Mouse (Mus musculus) thymus, postnatal 14 days (tissue): ENCODE results near the gene Cenpq.
A peak's percentile ranks its signal among the peaks of the same experiment; 100 is the strongest.

Source experiments
- DNase-seq: peaks from one replicate; pipeline ENCODE4 v3.0.0; 2021

Cenpq gene

DNA sequence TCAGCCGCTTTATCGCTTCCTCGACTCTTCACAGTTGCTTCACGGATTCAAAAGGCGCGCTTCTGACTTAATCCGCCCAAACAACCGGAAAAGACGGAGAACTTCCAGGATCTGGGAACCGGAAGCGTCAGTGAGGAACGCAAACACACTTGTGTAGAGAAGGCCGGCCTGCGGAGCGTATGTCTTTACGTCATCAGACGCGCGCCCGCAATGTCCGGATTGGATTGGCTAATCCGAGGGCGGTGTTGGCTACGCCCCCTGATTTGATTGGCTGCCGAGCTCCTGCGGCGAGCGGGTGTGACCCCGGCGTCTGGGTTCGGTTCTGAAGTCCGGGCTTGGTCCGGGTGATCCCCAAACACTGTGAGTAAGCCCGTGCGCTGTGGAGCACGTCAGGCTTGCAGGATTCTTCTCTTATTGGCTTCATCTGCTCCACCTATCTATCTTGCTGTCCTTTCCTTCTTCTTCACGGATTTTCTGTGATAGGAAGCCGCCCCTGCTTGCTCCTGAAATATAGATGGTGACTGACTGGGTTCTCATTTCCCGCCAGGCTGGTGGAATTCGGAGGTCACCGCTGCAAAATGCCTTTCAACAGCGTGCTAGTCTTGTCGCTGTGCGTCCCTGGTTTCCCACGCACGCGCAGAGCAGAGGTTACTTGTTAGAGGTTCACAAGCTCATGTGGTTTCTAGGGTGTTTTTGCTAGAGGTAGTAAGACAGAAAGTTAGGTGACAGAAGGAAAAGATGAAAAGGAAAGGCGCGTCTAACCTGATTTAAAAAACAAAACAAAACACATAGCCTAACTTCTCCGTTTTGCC is at the start of gene Cenpq, which contains the start of gene Mut:
Gene Cenpq, minus strand, starts transcription at position 628 of the 812 bp plus-strand sequence.
Gene Mut, plus strand, starts transcription at position 266 of the 812 bp plus-strand sequence.
- peak; percentile 96 for DNase-seq

DNA sequence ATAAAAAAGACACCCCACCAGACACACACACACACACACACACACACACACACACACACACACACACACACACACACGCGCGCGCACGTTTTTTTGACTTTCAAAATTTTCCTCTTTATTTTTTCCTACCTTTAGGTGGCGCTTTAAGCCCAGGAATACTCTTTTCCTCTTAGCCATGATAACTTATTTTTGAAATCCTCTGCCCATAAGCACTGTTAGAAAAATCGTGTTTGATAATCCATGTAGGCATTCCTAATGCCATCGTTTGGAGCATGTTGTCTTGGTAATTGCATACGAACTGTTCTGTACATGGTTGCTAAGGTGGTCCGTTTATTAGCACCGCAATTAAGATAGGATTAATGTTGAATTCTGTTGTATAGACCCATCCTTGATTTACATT is 43.1 kb upstream of the Cenpq start:
- no peak for DNase-seq

DNA sequence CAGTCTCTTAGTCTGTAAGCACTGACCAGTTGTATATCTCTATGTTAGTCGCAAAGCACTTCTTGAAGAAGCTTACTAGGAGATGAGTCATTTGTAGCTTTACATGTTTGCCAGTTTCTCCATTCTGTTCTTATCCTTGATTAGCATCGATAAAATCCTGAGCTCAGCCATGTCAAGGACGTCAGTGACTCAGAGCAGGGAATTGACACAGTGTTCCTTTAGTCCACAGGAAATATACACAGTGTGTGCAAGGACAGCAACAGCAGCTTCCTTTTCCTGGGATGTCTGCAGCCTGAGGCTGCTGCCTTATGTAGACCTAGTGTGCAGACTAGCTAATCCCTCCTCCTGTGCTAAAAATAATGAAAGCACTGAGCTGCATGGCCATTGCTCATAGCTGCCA is 13.7 kb upstream of the Cenpq start:
- DNase-seq, result no peak

DNA sequence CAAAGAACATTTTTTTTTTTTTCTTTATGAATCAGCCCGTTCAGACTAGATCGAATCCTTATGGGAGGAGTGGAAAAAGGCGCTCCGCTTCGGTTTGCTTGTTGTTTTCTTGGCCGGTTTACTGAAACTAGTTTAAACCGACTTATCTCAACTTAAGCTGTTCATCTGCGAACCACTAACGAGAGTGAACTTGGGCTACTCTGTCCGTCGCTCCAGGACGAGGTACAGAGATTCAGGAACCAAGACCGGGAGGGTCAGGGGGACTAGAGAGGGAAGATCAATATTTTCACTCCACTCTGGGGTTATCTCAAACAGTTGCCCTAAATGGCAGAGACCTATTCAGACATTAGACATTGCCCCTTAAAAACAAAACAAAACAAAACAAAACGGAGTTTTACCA is 862 bp downstream of the Cenpq start:
- DNase-seq, result no peak

DNA sequence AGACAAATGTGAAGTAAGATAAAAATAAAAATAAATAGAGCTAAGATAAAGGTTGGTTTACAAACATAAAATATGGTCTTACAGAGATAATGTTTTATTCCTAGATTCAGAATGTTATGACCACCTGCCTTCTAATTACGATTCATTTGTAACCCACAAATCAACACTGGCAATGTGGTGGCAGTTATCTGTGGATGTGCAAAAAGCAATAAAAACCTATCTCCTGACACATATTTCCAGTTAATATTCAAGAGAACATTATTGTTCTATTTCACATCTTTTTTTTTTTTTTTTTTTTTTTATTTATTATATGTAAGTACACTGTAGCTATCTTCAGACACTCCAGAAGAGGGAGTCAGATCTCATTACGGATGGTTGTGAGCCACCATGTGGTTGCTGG is 19.3 kb downstream of the Cenpq start:
- DNase-seq, result no peak

DNA sequence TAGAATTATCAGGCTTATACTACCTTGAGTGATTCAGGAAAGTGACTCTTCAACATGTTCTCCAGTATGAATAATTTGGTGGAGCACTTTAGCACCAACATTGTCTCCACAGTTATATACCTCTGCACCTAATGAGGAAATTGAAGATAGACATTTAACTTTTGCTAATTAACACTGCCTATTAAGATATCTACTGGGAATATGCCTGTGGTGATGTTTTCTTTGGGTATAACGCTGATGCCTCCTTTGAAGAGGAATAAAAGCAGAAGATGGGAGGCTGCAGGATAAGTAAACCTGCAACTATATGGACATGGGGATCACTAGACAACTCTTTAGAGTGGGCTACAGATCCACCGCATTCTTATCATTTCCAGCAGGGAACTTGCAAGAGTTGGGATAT is 20.6 kb downstream of the Cenpq start, which contains the start of gene Glyatl3:
Gene Glyatl3, minus strand, starts transcription at position 101 of the 400 bp plus-strand sequence.
- DNase-seq, result no peak

DNA sequence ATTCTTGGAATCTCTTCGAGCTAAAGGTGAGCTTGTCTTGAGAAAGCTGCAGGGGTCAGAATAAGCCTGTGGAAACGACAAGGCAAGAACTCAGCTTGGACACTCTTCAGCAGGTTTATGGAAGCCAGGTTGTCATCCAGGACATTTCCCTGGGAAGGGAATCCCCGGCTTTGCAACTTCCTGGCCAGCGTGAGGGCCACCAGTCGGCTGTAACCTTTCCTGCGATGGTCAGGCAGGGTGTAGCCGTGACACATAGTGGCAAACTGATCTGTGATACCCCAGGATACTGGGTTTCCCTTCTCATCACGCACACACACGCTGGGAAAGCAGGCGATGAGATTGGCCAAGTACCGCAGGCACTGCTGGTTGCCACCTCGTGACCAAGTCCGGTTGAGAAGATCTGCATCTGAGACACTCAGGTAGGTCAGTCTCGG is 30.1 kb downstream of the Cenpq start:
- no peak for DNase-seq

GRCm38 (mm10) chr17:40904056-40904597 is 30.7 kb downstream of the Cenpq start:
- DNase-seq, result no peak

DNA sequence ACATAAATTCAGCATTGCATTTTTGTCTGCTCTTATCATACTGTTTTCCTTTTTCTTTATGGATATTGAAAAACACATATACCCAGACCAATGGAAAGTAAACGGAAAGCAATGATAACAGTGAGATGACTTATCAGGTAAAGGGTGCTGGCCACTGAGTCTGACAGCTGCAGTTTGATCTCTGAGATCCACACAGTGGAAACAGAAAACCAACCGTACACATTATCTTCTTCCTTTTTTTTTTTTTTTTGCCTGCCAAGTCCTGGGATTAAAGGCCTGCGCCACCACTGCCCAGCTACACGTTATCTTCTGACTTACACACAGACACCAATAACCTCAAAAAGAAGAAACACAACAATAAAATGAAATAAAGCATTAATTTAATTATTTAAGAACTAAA is 31.5 kb downstream of the Cenpq start:
- no peak for DNase-seq

DNA sequence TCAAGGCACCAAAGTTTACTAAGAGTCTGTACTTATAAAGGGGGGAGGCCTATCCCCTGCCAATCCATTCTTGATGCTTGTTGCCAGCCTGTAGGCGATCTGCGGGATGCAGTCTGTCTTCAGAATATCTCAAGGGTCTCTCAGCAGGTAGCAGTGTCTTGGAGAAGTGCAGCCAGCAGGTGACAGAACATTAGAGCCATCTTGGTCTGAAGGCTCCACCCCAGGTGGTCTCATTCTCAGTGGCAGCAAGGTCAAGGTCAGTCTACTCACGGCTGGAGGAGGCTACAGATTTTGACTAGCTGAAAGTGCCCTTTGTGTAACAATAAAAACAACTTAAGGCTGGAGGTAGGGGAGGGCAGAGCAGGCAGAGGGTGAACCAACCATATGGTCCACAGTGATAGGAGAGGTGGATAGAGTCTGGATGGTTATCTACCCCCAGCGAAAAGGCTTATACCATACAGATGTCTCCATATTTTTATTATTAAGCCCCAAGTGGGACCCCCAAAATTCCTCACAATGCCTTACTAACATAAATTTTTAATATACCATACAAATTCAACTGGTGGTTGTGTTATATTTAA is 35.0 kb downstream of the Cenpq start:
- no peak for DNase-seq

- no peak for DNase-seq
These were observed 38.0 kb downstream of the Cenpq start for GRCm38 (mm10) chr17:40896863-40897262.

DNA sequence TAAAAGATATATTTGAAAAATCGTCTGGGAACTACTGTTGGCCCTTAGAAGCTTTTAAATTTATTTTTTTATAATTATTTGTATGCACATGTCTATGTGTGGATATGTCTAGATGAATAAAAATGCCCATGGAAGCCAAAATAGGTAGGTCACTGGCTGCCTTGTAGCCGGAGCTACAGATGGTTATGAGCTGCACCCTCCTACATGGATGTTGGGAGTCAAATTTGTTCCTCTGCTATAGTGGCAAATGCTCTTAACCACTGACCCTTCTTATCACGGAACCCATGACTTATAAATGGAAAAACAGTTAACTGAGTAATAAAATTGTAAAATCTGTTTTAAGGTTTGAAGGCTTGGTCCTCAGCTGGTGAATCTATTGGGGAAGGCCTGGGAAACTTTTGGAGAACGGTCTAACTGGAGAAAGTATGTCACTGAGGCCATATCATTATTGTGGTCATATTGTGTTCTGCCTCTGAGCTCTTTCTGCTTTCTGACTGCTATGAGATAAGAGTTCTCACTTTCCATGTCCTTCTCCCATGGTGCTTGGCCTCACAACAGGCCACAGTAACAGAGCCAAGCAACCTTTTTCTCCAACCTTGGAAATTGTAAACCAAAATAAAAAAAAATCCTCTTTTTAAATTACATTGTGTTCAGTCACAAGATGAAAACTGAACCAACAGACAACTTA is 46.9 kb downstream of the Cenpq start:
- no peak for DNase-seq

- no peak for DNase-seq
These were observed 49.7 kb downstream of the Cenpq start for GRCm38 (mm10) chr17:40885155-40885554.

DNA sequence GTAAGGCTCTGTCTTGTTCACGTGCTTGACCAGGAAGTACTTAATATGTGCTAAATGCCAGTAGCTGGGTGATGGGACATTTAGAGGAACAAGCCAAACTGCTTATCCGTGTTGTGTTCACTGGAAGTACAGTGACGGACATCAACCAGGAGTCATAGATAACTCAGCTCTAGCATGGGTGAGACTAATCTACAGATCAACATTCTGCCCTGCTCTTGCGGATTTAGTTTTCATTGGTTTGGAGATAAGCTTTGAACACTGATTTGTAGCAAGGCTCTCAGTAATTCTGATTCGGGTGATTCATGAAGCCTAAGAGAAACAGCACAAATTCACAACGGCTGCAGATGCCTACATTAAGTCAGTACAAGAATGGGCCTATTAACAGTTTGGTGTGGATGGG is 52.7 kb downstream of the Cenpq start:
- no peak for DNase-seq

DNA sequence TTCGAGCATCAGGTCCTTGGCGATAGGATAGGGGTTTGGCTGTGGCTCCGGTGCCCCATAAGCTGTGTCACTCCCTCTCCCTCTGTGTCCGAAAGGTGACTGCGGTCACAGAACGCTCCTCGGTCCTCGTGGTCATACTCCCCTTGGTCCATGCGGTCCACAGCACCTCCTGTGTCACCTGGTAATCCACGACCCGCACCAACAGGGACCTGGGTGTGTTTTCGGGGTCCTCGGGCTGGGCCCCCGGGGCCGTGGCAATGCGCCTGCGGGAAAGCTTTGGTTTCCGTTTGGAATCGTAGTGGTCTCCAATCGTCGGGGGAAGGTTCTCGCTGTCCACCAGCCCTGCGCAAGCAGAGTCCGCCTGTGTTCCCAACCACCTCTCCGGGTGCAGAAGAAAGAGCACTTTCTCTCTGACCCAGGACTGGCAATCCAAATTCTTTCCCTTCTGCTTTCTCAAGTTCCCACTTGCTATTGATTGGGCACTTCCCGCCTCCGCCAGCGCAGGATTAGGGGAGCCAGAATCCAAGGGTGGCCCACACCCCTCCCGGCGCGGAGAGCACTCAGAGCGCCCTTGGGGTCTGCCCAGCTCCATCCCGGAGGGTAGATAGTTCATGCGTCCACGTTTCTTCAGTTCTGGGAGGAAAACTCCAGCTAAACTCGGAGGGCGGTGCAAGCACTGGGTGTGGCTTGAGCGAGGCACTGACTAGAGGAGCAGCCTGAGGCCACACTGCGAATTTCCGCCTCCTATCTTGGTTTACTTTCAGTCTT is 54.7 kb downstream of the Cenpq start, which contains the start of gene 9130008F23Rik:
Gene 9130008F23Rik, minus strand, starts transcription at position 636 of the 768 bp plus-strand sequence.
- DNase-seq, result no peak

GRCm38 (mm10) chr17:40879528-40879923 is 55.3 kb downstream of the Cenpq start:
- DNase-seq, result no peak

- no peak for DNase-seq
These were observed 57.1 kb downstream of the Cenpq start for GRCm38 (mm10) chr17:40877741-40878140.

- DNase-seq, result no peak
These were observed 59.3 kb downstream of the Cenpq start for GRCm38 (mm10) chr17:40875568-40875967.

DNA sequence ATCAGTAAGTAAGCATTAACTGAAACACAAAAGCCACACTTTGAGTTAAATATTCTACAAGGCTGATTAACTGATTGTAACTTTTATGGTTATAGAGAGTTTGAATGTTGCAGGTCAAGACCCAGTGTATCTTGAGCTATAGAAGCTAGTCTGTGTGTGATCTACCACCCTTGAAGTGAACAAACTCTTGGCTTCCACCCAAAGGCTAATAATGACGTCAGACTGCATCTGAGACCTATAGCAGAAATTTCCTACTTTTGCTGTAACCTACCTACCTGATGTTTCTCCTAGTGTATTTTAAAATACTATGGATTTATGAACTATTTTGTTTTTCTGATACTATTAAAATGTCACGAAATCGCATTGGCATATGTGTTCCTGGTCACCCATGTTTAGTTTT is 60.1 kb downstream of the Cenpq start:
- no peak for DNase-seq

DNA sequence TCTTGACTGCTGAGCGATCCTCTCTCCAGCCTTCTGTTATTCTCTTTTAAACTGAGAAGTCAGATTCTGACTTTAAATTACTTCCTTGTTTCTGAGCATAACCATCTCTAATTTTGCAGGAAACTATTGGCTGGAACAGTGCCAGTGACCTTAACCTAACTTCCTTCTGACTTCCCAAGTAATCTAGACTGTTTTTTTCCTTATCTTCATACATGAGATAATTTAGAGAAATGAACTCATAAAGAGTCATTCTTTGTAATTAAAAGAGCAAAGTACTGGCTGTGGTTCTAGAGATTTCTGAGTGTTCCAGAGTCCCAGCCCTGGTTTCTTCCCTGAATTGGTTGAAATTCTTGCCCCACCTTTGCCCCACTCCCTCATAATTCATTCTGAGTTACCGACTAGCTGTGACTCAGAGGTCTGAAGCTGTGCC is 61.2 kb downstream of the Cenpq start:
- DNase-seq, result no peak
